Mouse (Mus musculus): ENCODE results near the gene Slc26a3.

DNA sequence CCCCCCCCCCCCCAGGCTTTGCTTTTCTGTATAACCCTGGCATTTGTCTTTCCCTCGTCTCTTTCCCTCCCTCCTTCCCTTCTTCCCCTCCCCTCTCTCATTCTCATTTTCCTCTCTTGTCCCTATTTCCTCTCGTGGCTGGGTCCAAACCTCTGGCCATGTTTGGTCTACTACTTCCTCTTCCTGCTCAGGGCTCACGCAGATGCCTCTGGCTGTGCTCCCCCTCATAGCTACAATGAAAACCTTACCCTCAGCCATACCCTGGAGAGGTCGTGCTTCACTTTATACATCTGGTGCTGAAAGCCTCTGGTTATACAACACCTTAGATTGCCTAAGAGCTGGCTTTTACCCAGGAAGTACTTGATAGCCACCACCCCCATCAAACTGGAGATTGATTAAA, 110.6 kb downstream of the Slc26a3 start:
- no peak for TF ChIP-seq CTCF (IDR thresholded peaks at IDR 0.05; ENCODE audit: low read depth, low read length)
- TF ChIP-seq POLR2A (IDR thresholded peaks at IDR 0.05; ENCODE audit: extremely low read depth, insufficient read depth, low read length) = no peak

All from liver, adult 2 months (tissue).